Mouse (Mus musculus) urinary bladder, adult 2 months (tissue): ENCODE data around the gene Tescl. TPM values are rescaled to one million over a fixed set of nuclear protein-coding genes. Genes with fewer than 3 reads are reported as not detected.

ENCODE experiments used
- DNase-seq: peaks from one replicate; pipeline ENCODE4 v3.0.0; 2022; ENCODE audit warnings: low spot score
- polyA plus RNA-seq: library from polyadenylated mRNA; depleted of rRNA; stranded (reverse); fragments of >200 nt; gene quantifications from 2 replicates; pipeline ENCODE4 v1.2.3, GENCODE M21; 2012

Tescl gene
- polyA plus RNA-seq, 1 experiment, result 0.19 TPM

GRCm38 (mm10) chr7:24363228-24363627 lies 29.5 kb upstream of the Tescl start:
- DNase-seq, result no peak

GRCm38 (mm10) chr7:24361001-24361400 lies 27.3 kb upstream of the Tescl start:
- no peak for DNase-seq

GRCm38 (mm10) chr7:24359269-24359668 lies 25.5 kb upstream of the Tescl start:
- no peak for DNase-seq

- DNase-seq, result no peak
Observed at GRCm38 (mm10) chr7:24357899-24358298, 24.2 kb upstream of the Tescl start.

GRCm38 (mm10) chr7:24356081-24356480 lies 22.3 kb upstream of the Tescl start:
- DNase-seq, result no peak

GRCm38 (mm10) chr7:24355646-24356045 lies 21.9 kb upstream of the Tescl start:
- no peak for DNase-seq

GRCm38 (mm10) chr7:24348896-24349295 lies 15.2 kb upstream of the Tescl start, which contains the start of gene Lypd5:
Gene Lypd5 (plus strand): TSS chr7:24349196.
- DNase-seq, result no peak

- no peak for DNase-seq
Observed at GRCm38 (mm10) chr7:24346444-24346843, 12.7 kb upstream of the Tescl start.

GRCm38 (mm10) chr7:24343701-24344272 lies 10.1 kb upstream of the Tescl start:
- no peak for DNase-seq

- no peak for DNase-seq
Observed at GRCm38 (mm10) chr7:24338241-24338640, 4.5 kb upstream of the Tescl start.

- DNase-seq, result no peak
Observed at GRCm38 (mm10) chr7:24335699-24336309, 2.1 kb upstream of the Tescl start.

GRCm38 (mm10) chr7:24327281-24327975 lies 6.3 kb downstream of the Tescl start:
- DNase-seq, result no peak

GRCm38 (mm10) chr7:24326273-24327135 lies 7.2 kb downstream of the Tescl start:
- DNase-seq, result no peak

GRCm38 (mm10) chr7:24325675-24326128 lies 8.0 kb downstream of the Tescl start:
- no peak for DNase-seq

GRCm38 (mm10) chr7:24325197-24325596 lies 8.5 kb downstream of the Tescl start:
- no peak for DNase-seq

GRCm38 (mm10) chr7:24322593-24322992 lies 11.1 kb downstream of the Tescl start:
- DNase-seq, result no peak

- no peak for DNase-seq
Observed at GRCm38 (mm10) chr7:24318942-24319341, 14.8 kb downstream of the Tescl start.

GRCm38 (mm10) chr7:24316567-24317092 lies 17.1 kb downstream of the Tescl start, which contains the start of gene Zfp94:
Gene Zfp94 (minus strand): TSS chr7:24316666.
- peak; percentile 82 for DNase-seq

GRCm38 (mm10) chr7:24315726-24316566 lies 17.8 kb downstream of the Tescl start:
- DNase-seq, result no peak

GRCm38 (mm10) chr7:24300771-24301282 lies 32.9 kb downstream of the Tescl start, which contains the start of gene Zfp61:
Gene Zfp61 (minus strand): TSS chr7:24301232.
- no peak for DNase-seq
